Mouse (Mus musculus): ENCODE measurements at regions not wholly inside any gene's neighbourhood (a gene's known extent, or its start where the extent isn't known, plus 50 kb on each side); places are given as distances from the start of the nearest gene placed in this dataset.

DNA sequence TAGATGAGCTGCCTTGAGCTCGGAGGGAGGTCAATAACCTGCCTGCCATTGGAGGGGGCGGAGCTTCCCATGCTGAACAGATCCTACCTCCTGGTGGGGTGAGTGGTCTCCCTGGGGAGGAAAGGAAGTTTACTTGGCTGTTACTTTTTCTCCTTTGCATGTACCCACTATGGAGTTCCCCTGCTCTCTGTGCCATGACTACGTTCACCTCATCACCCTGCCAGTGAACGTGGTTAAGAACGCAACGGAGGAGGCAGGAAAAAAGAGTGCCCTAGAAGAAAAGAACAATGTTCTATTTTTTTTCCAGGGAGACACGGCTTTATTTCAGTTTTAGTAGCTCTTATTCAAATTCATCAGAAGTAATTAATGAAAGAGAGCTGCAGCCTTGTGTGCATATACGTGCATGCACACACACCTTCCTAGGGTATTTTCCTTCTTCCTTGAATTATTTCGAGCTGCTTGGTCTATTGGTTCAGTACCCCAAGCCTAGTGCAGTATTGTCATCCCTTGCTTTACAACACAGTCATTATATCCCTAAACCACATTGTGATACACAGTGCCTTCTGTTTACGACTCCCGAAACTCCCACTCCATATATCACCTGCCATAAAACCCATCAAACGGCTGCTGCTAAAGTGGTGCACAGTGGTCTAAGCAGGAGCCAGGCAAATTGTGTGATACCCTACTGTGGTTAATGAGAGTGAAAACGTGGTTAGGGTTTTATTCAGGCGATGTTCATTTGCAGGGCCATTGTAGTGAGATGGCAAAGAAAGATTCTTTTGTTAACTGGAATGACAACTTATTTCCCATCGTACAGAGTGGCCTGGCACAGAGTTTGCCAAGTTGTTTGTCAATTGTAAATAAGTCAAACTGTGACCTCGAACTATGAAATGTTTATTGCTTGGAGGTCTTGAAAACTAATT lies 608.0 kb downstream of the Bcl11a start:
- H3K27ac ChIP-seq (ENCODE audit: insufficient read depth, low read length), result no peak overlapping the region
- TF ChIP-seq CTCF (IDR thresholded peaks at IDR 0.05; ENCODE audit: borderline replicate concordance, insufficient read depth, low read length) (no peak), POLR2A (IDR thresholded peaks at IDR 0.05; ENCODE audit: low read depth, low read length) (no peak)

DNA sequence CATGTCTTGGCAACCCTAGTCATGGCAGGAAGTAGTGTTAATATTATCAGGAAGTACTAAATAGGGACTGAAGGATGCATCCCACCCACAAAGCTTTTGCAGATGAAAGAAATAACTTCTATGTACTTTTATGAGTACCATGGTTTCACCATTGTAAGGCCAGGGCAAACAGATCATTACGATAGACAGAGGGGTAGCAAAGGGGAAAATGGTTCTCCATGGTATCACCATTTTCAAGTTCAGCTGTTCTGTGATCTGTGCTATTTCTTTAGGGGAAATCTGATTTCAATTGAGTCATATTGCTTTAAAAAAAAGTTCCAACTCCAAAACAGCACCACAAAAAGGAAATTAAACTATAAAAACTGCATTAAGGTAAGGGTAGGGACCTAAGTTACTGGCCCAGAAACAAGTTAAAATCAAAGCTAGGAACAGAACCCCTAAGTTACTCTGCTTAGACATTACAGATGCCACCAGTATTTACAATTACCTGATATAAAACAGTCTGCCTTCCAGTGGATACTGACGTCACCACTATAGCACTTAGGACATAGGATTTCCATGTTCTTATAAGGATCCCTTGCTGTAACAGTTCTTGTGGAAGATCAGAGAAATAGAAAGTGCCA lies 610.4 kb downstream of the Bcl11a start:
- Histone ChIP-seq H3K27ac (ENCODE audit: insufficient read depth, low read length) (no peak overlapping the region), H3K4me3 (ENCODE audit: insufficient read depth, low read length) (no peak overlapping the region), H3K4me1 (ENCODE audit: control insufficient read depth, insufficient read depth, low read length) (no peaks in the 10 kb centered on the region)
- TF ChIP-seq POLR2A (IDR thresholded peaks at IDR 0.05; ENCODE audit: low read depth, low read length), result no peak

More for the DNA sequence above, 608.0 kb downstream of the Bcl11a start:
- H3K4me1 ChIP-seq (ENCODE audit: control insufficient read depth, insufficient read depth, low read length), result no peaks in the 10 kb centered on the region
- H3K4me3 ChIP-seq (ENCODE audit: insufficient read depth, low read length), result no peak overlapping the region

DNA sequence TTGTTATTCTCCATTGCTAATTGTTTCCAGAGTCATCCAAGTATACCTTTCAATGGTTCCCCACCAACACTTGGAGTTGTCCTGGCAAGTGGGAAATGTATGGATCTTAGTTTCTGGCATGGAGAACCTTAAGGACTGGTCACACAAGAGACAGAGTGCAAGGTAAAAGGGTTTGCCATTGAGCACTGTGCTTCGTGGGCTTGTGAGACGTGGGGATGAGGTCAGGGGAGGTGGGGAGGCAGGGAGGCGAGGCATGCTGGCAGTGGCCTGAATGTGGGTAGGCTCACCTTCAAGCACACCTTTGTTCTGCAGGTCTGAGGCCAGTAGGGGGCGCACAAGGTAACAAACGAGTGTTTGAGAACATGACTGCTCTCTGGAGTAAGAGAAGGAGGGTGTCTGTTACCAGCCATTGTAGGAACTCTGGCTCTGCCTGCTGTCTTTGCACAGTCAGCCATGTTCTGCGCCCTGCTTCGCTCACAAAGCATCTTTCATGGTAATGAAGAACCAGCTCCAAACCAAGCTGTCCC lies 612.0 kb downstream of the Bcl11a start:
- Histone ChIP-seq H3K27ac (ENCODE audit: insufficient read depth, low read length) (no peak overlapping the region), H3K4me1 (ENCODE audit: control insufficient read depth, insufficient read depth, low read length) (no peaks in the 10 kb centered on the region), H3K4me3 (ENCODE audit: insufficient read depth, low read length) (no peak overlapping the region)
- TF ChIP-seq POLR2A (IDR thresholded peaks at IDR 0.05; ENCODE audit: low read depth, low read length), result no peak
- TF ChIP-seq CTCF (IDR thresholded peaks at IDR 0.05; ENCODE audit: borderline replicate concordance, insufficient read depth, low read length), result no peak

DNA sequence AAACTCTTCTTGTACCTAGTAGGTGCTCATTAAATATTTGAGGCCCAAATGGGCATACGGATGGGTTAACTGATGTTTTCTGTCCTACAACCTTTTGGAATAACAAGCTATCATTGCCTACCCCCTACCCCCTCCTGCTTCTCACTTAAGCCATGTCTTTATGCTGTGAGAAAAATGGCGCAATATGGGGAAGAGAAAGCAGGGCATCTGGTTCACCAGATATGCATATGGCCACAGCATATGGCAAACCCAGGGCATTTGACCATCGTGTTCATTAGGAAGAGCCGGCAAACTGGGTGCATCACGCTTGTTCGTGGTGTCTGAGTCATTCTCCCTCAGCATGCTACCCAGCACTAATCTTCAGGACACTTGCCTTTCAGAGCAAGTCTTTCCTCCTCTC lies 616.1 kb downstream of the Bcl11a start:
- no peak overlapping the region for H3K4me3 ChIP-seq (ENCODE audit: insufficient read depth, low read length)
- no peaks in the 10 kb centered on the region for H3K4me1 ChIP-seq (ENCODE audit: control insufficient read depth, insufficient read depth, low read length)
- H3K27ac ChIP-seq (ENCODE audit: insufficient read depth, low read length), result no peak overlapping the region
- TF ChIP-seq POLR2A (IDR thresholded peaks at IDR 0.05; ENCODE audit: low read depth, low read length) (no peak), CTCF (IDR thresholded peaks at IDR 0.05; ENCODE audit: borderline replicate concordance, insufficient read depth, low read length) (no peak)

DNA sequence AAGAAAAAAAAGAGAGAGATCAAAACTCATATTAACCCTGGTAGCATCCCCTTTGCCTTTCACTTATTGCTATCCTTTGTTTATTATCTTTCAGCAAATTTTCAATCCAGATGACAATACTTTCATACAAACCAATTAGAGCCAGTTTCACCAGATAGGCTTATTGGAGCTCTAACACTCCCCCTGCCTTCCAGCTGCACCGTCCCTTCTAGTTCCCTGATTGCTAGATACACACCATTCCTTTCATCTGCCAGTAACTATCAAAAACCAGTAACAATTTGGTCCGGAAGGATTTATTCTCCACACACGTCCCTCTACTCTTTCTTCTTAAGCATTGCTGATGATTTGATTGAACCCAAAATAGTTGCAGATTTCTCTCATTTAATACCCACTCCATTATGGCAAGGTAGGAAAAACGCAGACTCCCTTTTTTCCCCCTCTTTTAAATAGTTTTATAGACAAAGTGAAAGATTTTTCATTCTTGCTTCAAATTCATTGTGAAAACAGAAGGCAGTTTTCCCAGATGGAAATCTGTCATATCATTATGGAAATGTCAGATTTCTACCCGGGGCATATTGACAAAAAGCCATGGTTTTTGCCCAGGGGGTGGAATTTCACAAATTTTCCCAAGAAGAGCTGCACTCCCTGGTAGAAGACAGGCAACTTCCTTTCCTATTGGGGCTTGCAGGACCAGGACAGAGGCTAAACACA lies 617.3 kb downstream of the Bcl11a start:
- H3K4me1 ChIP-seq (ENCODE audit: control insufficient read depth, insufficient read depth, low read length), result no peaks in the 10 kb centered on the region
- no peak overlapping the region for H3K27ac ChIP-seq (ENCODE audit: insufficient read depth, low read length)
- TF ChIP-seq CTCF (IDR thresholded peaks at IDR 0.05; ENCODE audit: borderline replicate concordance, insufficient read depth, low read length) (no peak), POLR2A (IDR thresholded peaks at IDR 0.05; ENCODE audit: low read depth, low read length) (no peak)
- no peak overlapping the region for H3K4me3 ChIP-seq (ENCODE audit: insufficient read depth, low read length)

DNA sequence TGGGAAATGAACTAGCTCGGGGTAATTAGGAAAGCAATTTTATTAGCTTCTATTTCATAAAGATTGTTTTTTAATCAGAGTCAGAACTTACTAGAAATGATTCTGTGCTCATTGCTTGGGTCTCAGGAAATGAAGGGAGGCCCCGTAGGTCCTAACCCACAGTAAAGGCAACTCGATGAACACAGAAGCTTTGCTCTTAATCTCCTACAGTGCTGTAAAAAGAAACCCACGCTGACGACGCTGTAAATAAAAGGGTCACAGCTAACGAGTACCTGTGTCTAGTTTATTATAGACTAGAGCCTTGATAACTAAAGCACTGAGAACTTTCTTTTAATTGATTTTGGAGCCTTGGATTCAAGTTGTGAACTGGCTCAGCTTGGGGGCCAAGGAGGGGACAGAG lies 618.7 kb downstream of the Bcl11a start:
- TF ChIP-seq CTCF (IDR thresholded peaks at IDR 0.05; ENCODE audit: borderline replicate concordance, insufficient read depth, low read length) (no peak), POLR2A (IDR thresholded peaks at IDR 0.05; ENCODE audit: low read depth, low read length) (no peak)
- Histone ChIP-seq H3K4me3 (ENCODE audit: insufficient read depth, low read length) (no peak overlapping the region), H3K4me1 (ENCODE audit: control insufficient read depth, insufficient read depth, low read length) (no peaks in the 10 kb centered on the region), H3K27ac (ENCODE audit: insufficient read depth, low read length) (no peak overlapping the region)

DNA sequence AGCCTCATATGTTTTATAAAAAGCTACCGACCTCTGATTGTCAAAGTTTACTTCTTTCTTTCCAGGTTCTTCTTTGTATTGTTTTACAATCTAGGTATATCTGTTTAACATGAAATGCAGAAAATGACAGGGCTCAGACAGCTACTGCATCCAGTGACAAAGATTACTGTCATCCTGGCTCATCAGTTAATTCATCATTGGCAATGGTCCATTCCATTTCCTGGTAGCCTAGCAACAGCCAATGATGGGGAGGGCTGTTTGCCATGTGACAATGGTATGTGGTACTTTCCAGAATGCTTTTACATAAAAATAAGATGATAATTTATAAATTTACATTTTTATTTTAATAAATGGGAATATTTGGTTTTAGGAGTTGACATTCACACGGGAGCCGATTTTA lies 630.9 kb downstream of the Bcl11a start:
- no peak overlapping the region for H3K4me3 ChIP-seq (ENCODE audit: insufficient read depth, low read length)
- no peaks in the 10 kb centered on the region for H3K4me1 ChIP-seq (ENCODE audit: control insufficient read depth, insufficient read depth, low read length)
- no peak overlapping the region for H3K27ac ChIP-seq (ENCODE audit: insufficient read depth, low read length)
- TF ChIP-seq POLR2A (IDR thresholded peaks at IDR 0.05; ENCODE audit: low read depth, low read length), result no peak
- no peak for TF ChIP-seq CTCF (IDR thresholded peaks at IDR 0.05; ENCODE audit: borderline replicate concordance, insufficient read depth, low read length)

DNA sequence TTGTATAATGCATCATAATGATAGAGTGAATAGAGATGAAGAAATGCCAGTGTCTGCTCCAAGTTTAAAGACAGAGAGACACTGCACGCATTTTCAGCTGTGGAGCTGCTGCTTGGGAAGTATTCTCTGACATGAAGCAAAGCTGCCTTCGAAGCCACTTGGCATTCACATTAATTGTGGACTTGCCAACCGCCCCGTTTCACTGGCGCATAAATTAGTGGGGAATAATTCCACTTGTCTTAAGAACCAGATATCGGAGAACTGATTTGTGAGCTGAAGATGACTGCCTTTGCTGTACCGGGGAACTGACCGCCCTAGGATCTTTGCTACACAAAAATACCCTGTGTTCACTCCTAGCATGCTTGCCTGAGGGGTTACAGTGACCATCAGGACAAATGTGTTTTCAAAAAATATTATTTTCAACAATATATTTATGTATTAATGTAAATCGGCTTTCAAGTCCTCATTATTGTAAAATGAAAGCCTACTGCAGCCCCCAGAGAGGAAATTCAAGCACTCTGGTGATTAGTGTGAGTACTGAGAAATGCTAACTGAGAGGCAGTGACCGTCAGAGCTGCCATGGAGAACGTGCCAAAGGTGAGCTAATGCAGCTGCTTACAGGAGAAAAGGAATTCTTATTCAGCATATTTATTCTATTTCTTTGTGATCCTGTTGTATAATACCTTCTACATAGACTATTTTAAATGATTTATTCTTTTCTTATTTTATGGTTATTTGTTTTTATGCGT lies 638.9 kb downstream of the Bcl11a start:
- H3K4me1 ChIP-seq (ENCODE audit: control insufficient read depth, insufficient read depth, low read length), result no peaks in the 10 kb centered on the region
- TF ChIP-seq POLR2A (IDR thresholded peaks at IDR 0.05; ENCODE audit: low read depth, low read length) (no peak), CTCF (IDR thresholded peaks at IDR 0.05; ENCODE audit: borderline replicate concordance, insufficient read depth, low read length) (no peak)
- H3K27ac ChIP-seq (ENCODE audit: insufficient read depth, low read length), result no peak overlapping the region
- H3K4me3 ChIP-seq (ENCODE audit: insufficient read depth, low read length), result no peak overlapping the region

DNA sequence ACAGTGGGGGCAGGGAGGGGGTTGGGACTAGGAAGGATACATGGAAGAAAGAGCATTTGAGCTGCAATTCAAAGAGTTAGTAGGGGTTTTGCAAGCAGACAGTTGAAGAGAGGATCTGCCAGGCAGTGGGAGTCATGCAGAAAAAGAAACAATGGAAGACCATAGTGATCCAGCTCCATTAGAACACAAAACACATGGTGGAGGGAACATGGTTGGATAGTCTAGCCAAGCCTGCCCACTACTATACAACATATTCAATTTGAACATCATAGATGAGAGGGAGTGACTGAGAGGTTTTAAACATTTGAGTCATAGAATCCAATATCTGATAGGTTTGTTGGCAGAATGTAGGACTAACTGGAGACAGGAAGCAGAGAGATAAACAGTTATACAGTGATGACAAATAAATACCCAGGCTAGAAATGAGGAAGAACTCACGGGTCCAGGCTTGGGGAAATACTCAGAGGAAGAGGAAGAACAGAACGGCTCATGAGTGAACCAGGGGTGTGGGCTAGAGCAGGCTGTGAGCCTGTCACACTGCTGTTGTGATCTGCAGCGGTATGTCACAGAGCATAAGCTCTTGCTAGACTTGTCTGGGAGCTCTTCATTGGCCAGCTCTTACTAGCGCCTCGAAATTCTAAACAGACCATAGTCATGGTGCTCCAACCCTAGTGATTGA lies 646.5 kb downstream of the Bcl11a start:
- no peak overlapping the region for H3K27ac ChIP-seq (ENCODE audit: insufficient read depth, low read length)
- no peaks in the 10 kb centered on the region for H3K4me1 ChIP-seq (ENCODE audit: control insufficient read depth, insufficient read depth, low read length)

More for the DNA sequence above, 646.5 kb downstream of the Bcl11a start:
- no peak for TF ChIP-seq POLR2A (IDR thresholded peaks at IDR 0.05; ENCODE audit: low read depth, low read length)
- TF ChIP-seq CTCF (IDR thresholded peaks at IDR 0.05; ENCODE audit: borderline replicate concordance, insufficient read depth, low read length), result no peak
- no peak overlapping the region for H3K4me3 ChIP-seq (ENCODE audit: insufficient read depth, low read length)

All from embryonic fibroblast, embryonic 13.5 days (primary cell).